Mouse (Mus musculus) hindbrain, embryonic 16.5 days (tissue): Measurements from ENCODE around the gene Crnkl1. TPM values are rescaled to one million over a fixed set of nuclear protein-coding genes. Genes with fewer than 3 reads are reported as not detected.

Experiments
- ATAC-seq: fragments of 200-750 bp; cut with Nextera tagmentation; 2 replicates; pipeline ENCODE4 v1.8.0; 2017; ENCODE audit warnings: moderate TSS enrichment, moderate library complexity
- H3K27ac ChIP-seq: fragments of 300-500 bp; sonication (generic); 2 replicates; pipeline ENCODE4 v1.5.1; 2014; ENCODE audit warnings: low read depth, mild to moderate bottlenecking, control low read depth, low read length, moderate library complexity
- H3K27me3 ChIP-seq: fragments of 300-500 bp; sonication (generic); replicated peaks from 2 replicates; pipeline ENCODE4 v1.6.1; 2014; ENCODE audit warnings: low read length; ENCODE audit not compliant: control insufficient read depth, insufficient read depth
- H3K36me3 ChIP-seq: fragments of 300-500 bp; sonication (generic); 2 replicates; pipeline ENCODE4 v1.6.1; 2014; ENCODE audit warnings: mild to moderate bottlenecking, low read length, moderate library complexity, mixed read lengths; ENCODE audit not compliant: control insufficient read depth, insufficient read depth
- H3K4me1 ChIP-seq: fragments of 300-500 bp; sonication (generic); 2 replicates; pipeline ENCODE4 v1.6.1; 2014; ENCODE audit warnings: low read depth, low read length; ENCODE audit not compliant: control insufficient read depth, insufficient read depth
- H3K4me2 ChIP-seq: fragments of 300-500 bp; sonication (generic); 2 replicates; pipeline ENCODE4 v1.6.1; 2014; ENCODE audit warnings: mild to moderate bottlenecking, low read length, control low read depth, moderate library complexity
- H3K4me3 ChIP-seq: fragments of 300-500 bp; sonication (generic); 2 replicates; pipeline ENCODE4 v1.5.1; 2014; ENCODE audit warnings: mild to moderate bottlenecking, low read length, control low read depth, moderate library complexity
- H3K9ac ChIP-seq: fragments of 300-500 bp; sonication (generic); 2 replicates; pipeline ENCODE4 v1.6.1; 2014; ENCODE audit warnings: low read depth, mild to moderate bottlenecking, control low read depth, low read length, moderate library complexity
- H3K9me3 ChIP-seq: fragments of 300-500 bp; sonication (generic); 2 replicates; pipeline ENCODE4 v1.6.1; 2014; ENCODE audit warnings: mild to moderate bottlenecking, low read length, moderate library complexity; ENCODE audit not compliant: control insufficient read depth
- WGBS: fragments of 180-500 bp; shearing (Covaris S2); extraction: QIAGEN DNeasy Blood & Tissue Kit; methylation state at CpG from one replicate; pipeline ENCODE4 v1.1.7; 2014; 5-methylcytosine and 5-hydroxymethylcytosine counted together
- polyA plus RNA-seq: library from polyadenylated mRNA; unstranded; fragments of >200 nt; fragmentation: Nextera tagmentation; extraction: Ambion mirVana; gene quantifications from 2 replicates; pipeline ENCODE4 v1.2.1, GENCODE M21; 2015

Crnkl1 gene
- polyA plus RNA-seq, 1 experiment from 2014 or later: 18.3 TPM

GRCm38 (mm10) chr2:145961861-145962260, 27.0 kb upstream of the Crnkl1 start:
- H3K4me1 ChIP-seq: peaks cover 4% of the 10 kb centered on the region
- H3K27me3 ChIP-seq: no peaks in the 10 kb centered on the region; the same call in 1 of the 2 replicates
- H3K4me2 ChIP-seq: no peak overlapping the region
- H3K36me3 ChIP-seq: no peaks in the 10 kb centered on the region
- no peak overlapping the region for H3K9ac ChIP-seq
- no peaks in the 10 kb centered on the region for H3K9me3 ChIP-seq
- H3K4me3 ChIP-seq: no peak overlapping the region
- 77% methylated on average over 5 of the region's 5 CpGs for WGBS
- 0 out of 2 replicates have a peak, but pooled peaks have one; percentile 27 for ATAC-seq
- no peak overlapping the region for H3K27ac ChIP-seq

DNA sequence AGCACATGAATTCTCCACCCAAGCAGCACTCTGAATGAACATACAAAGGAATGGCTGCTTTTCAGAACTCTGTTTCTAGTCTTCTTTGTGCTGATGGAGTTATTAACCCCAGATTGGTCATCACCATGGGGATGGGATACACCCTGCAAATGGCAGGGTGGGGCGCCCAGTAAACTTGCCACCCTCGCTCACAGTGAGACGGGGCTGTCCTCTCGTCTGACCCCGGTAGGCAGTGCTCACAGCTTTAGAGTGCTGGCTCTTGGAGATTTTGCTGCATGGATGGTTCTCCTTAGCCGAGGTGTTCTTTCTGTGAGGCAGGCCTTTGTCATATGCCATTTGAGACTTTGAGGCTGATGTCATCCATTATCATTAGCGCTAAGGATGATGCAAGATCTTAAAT, 23.7 kb upstream of the Crnkl1 start:
- Histone ChIP-seq H3K36me3 (no peaks in the 10 kb centered on the region), H3K9me3 (no peaks in the 10 kb centered on the region), H3K4me2 (no peak overlapping the region), H3K9ac (no peak overlapping the region), H3K4me3 (no peak overlapping the region), H3K4me1 (peaks cover 4% of the 10 kb centered on the region), H3K27ac (no peak overlapping the region), H3K27me3 (no peaks in the 10 kb centered on the region; the same call in 1 of the 2 replicates)
- peak; percentile 35; the same call in 1 of the 2 replicates for ATAC-seq
- WGBS: 33% methylated on average over 7 of the region's 7 CpGs

DNA sequence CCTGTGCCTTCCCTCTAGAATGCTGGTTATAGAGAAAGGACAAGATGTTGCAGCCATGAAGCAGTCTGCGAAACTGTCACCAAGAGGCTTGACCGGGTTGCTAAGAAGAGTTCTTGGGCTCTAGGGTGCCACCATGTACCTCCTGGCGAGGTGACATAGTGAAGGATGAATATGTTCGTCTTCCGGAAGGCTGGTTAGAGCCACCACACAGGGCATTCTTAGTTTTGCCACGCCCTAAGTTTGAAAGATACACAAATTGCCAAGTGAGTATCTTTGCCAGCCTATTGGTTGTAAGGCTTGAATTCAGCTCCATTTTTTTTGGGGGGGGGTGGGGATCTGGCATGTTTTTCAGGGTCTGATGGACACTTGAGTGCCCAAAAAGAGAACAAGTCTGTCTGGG, 23.3 kb upstream of the Crnkl1 start:
- 51% methylated on average over 6 of the region's 6 CpGs for WGBS
- no peak overlapping the region for H3K9ac ChIP-seq
- no peak for ATAC-seq
- H3K9me3 ChIP-seq: no peaks in the 10 kb centered on the region
- H3K4me2 ChIP-seq: no peak overlapping the region
- no peaks in the 10 kb centered on the region for H3K36me3 ChIP-seq
- H3K27me3 ChIP-seq: no peaks in the 10 kb centered on the region; the same call in 1 of the 2 replicates
- no peak overlapping the region for H3K27ac ChIP-seq
- no peak overlapping the region for H3K4me3 ChIP-seq
- peaks cover 4% of the 10 kb centered on the region for H3K4me1 ChIP-seq

DNA sequence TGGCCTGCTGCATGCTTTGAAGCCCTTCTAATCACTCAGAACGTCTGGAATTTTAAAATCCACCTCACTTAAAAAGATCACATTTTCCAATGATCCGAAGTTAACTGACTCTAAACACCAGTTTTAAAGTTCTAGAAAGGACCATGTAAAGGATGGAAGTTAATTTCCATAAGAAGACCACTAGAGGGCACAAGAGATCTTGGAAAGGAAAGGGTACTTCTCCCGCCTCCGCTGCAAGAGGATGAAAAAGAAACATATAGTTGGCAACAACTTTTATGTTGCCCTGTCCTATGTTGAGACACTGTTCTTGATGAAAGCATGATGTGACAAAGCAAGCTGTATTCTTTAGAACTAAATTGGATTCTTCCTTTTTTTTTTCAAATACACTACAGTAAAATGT, 22.6 kb upstream of the Crnkl1 start:
- ATAC-seq: peak; percentile 68
- 10% methylated on average over 4 of the region's 4 CpGs for WGBS
- no peaks in the 10 kb centered on the region; the same call in 1 of the 2 replicates for H3K27me3 ChIP-seq

GRCm38 (mm10) chr2:145956318-145956717, 21.5 kb upstream of the Crnkl1 start:
- peaks cover 4% of the 10 kb centered on the region for H3K4me1 ChIP-seq
- H3K4me3 ChIP-seq: no peak overlapping the region
- H3K27ac ChIP-seq: no peak overlapping the region
- no peak for ATAC-seq
- no peaks in the 10 kb centered on the region for H3K36me3 ChIP-seq
- H3K27me3 ChIP-seq: no peaks in the 10 kb centered on the region; the same call in 1 of the 2 replicates
- H3K4me2 ChIP-seq: no peak overlapping the region
- no peak overlapping the region for H3K9ac ChIP-seq
- WGBS: 60% methylated on average over 5 of the region's 5 CpGs
- H3K9me3 ChIP-seq: no peaks in the 10 kb centered on the region

More for the DNA sequence above, 22.6 kb upstream of the Crnkl1 start:
- Histone ChIP-seq H3K4me2 (no peak overlapping the region), H3K4me1 (peaks cover 4% of the 10 kb centered on the region), H3K9ac (no peak overlapping the region), H3K36me3 (no peaks in the 10 kb centered on the region), H3K27ac (no peak overlapping the region), H3K9me3 (no peaks in the 10 kb centered on the region), H3K4me3 (no peak overlapping the region)

GRCm38 (mm10) chr2:145955844-145956243, 21.0 kb upstream of the Crnkl1 start:
- Histone ChIP-seq H3K4me2 (no peak overlapping the region), H3K27me3 (no peaks in the 10 kb centered on the region; the same call in 1 of the 2 replicates), H3K36me3 (no peaks in the 10 kb centered on the region), H3K4me1 (peaks cover 4% of the 10 kb centered on the region), H3K9me3 (no peaks in the 10 kb centered on the region), H3K9ac (no peak overlapping the region), H3K4me3 (no peak overlapping the region), H3K27ac (no peak overlapping the region)
- ATAC-seq: no peak
- 56% methylated on average over 10 of the region's 10 CpGs for WGBS

DNA sequence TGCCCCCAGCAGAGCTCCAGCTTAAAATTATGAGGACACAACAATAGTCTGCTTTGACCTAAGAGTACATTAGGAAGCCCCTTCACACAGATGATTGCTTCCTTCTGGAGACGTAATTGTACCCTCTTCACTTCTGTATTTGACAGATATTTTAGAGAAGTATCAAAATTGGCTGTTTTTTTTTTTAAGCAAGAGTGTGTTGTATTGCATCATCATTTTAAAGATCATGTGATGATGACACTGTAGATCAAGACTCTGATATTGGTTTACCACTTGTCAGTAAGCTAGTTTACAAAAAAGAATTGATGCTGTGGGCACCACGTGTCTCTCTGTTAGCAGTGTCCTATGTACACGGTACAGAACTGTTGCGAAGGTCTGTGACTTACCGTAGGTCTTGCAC, 17.9 kb upstream of the Crnkl1 start:
- no peak overlapping the region for H3K9ac ChIP-seq
- WGBS: 93% methylated on average over 5 of the region's 5 CpGs
- no peak overlapping the region for H3K4me3 ChIP-seq
- H3K27ac ChIP-seq: no peak overlapping the region
- no peaks in the 10 kb centered on the region for H3K9me3 ChIP-seq
- H3K4me2 ChIP-seq: no peak overlapping the region
- H3K36me3 ChIP-seq: no peaks in the 10 kb centered on the region
- H3K27me3 ChIP-seq: no peaks in the 10 kb centered on the region
- no peak for ATAC-seq
- H3K4me1 ChIP-seq: peaks cover 5% of the 10 kb centered on the region

DNA sequence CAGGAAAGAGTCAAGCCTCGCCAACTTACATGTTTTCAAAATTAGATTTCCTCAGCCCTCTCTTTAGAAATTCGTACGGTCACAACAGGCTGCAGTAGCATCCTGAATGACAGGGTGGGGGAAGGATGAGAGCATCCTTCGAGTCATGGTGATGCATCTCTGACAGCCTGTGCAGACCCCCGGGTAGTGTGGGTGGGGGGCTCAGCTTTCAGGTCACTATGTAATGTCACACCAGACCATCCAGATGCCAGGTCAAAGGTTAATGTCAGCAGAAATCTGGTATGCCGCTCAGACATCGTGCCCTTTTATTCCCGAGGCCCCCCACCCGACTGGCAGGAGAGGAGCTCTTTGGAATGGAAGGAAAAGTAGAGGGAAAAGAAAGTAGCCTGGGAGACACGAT, 15.4 kb upstream of the Crnkl1 start:
- Histone ChIP-seq H3K27me3 (no peaks in the 10 kb centered on the region), H3K4me3 (no peak overlapping the region), H3K4me2 (no peak overlapping the region), H3K36me3 (no peaks in the 10 kb centered on the region), H3K27ac (no peak overlapping the region), H3K4me1 (peaks cover 5% of the 10 kb centered on the region; the same call in 1 of the 2 replicates), H3K9ac (no peak overlapping the region), H3K9me3 (no peaks in the 10 kb centered on the region)
- 12% methylated on average over 10 of the region's 10 CpGs for whole genome bisulfite sequencing
- no peak for ATAC-seq

DNA sequence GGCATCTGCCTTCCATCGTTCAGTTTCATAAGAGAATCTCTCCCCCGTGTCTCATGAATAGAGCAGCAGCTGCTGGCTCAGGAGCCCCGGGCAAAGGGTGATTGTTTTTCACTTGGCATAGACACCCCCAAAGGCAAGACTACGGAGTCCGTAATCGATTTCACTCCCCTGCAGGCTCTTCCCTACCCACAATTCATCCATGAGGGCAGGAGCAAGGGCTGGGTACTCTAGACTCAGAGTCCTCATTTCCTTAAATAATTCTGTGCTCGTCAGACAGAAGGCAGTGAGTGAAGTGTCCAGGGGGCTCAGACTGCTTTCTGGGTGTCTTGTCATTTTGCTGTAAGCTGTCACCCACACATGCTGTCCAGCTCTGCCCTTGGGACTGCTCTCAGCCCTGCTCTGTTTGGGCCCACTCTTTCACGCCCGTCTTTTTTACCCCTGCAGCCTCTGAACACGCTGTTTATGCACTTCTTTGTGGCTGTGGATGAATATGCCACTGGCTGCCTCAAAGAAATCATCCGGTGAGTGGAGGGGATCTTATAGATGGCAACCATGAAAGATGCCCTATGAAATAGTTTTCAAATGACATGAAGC, 14.8 kb upstream of the Crnkl1 start:
- 15% methylated on average over 11 of the region's 11 CpGs for WGBS
- Histone ChIP-seq H3K4me3 (no peak overlapping the region), H3K9me3 (no peaks in the 10 kb centered on the region), H3K4me1 (peaks cover 5% of the 10 kb centered on the region; the same call in 1 of the 2 replicates), H3K27ac (no peak overlapping the region), H3K4me2 (no peak overlapping the region; the same call in 1 of the 2 replicates), H3K36me3 (no peaks in the 10 kb centered on the region), H3K27me3 (no peaks in the 10 kb centered on the region), H3K9ac (peak overlapping the region; percentile 18; the same call in 1 of the 2 replicates)
- ATAC-seq: peak; percentile 45; the same call in 1 of the 2 replicates
